In genomic region chr14:55406146-55406545, GRCm38 (mm10) we compare ENCODE assay signal across 23 mouse cellular contexts.
"Had no signal": no experiment of that assay in that cellular context is flagged by ENCODE, and none has a peak within 500 bp of the region (broad histone marks: within the 10 kb centered on the region; RNA-seq: fewer than 3 reads in every experiment).

No protein-coding gene starts in this region.

- H3K36me3 ChIP-seq: limb, embryonic 12.5 days; limb, embryonic 15.5 days; midbrain, embryonic 12.5 days; neural tube, embryonic 13.5 days had no signal

- ATAC-seq: liver, postnatal 0 days; lung, postnatal 0 days had no signal

- H3K9me3 ChIP-seq: limb, embryonic 12.5 days; limb, embryonic 15.5 days; midbrain, embryonic 12.5 days; neural tube, embryonic 13.5 days had no signal

- H3K4me3 ChIP-seq: layer of hippocampus, adult 2 months; limb, embryonic 12.5 days; limb, embryonic 15.5 days; midbrain, embryonic 12.5 days; myocyte; neural tube, embryonic 13.5 days had no signal

- H3K9ac ChIP-seq: limb, embryonic 12.5 days; limb, embryonic 15.5 days; liver, embryonic 14.5 days; liver, postnatal 0 days; lung, embryonic 14.5 days; midbrain, embryonic 12.5 days; neural tube, embryonic 13.5 days had no signal

- H3K27ac ChIP-seq: layer of hippocampus, adult 2 months; limb, embryonic 12.5 days; limb, embryonic 15.5 days; liver, embryonic 14.5 days; macrophage; midbrain, embryonic 12.5 days; neural tube, embryonic 13.5 days; stomach, postnatal 0 days had no signal

- H3K4me2 ChIP-seq: limb, embryonic 12.5 days; limb, embryonic 15.5 days; liver, embryonic 11.5 days; lung, embryonic 14.5 days; midbrain, embryonic 12.5 days; neural tube, embryonic 13.5 days had no signal

- H3K27me3 ChIP-seq: limb, embryonic 12.5 days; limb, embryonic 15.5 days; midbrain, embryonic 12.5 days; neural tube, embryonic 13.5 days had no signal

- DNase-seq: kidney, adult 9 months; kidney, postnatal 14 days; kidney, postnatal 4 days; layer of hippocampus, adult 9-11 months; liver, postnatal 0 days; lung, embryonic 14.5 days; retina, postnatal 1 day; right cerebral cortex, postnatal 14 days; right cerebral cortex, postnatal 4 days; thymus, adult 2 months; thymus, postnatal 14 days; thymus, postnatal 4 days had no signal

- H3K4me1 ChIP-seq: limb, embryonic 12.5 days; limb, embryonic 15.5 days; midbrain, embryonic 12.5 days; neural tube, embryonic 13.5 days had no signal
